Mouse (Mus musculus) layer of hippocampus, postnatal 25 days (tissue): ENCODE results near the gene Tln1. TPM values are rescaled to one million over a fixed set of nuclear protein-coding genes. Genes with fewer than 3 reads are reported as not detected.

Experiments used
- DNase-seq, 2 experiments: peaks; one replicate each; pipeline ENCODE4 v3.0.0; 2022; ENCODE audit warnings: mixed read lengths in 2 of 2, low spot score in 1 of 2; ENCODE audit errors: extremely low spot score in 1 of 2
- total RNA-seq, 2 experiments: library from RNA; stranded (reverse); gene quantifications; 2 replicates each; pipeline ENCODE4 v1.2.3; 2021

The Tln1 gene
- total RNA-seq, 2 experiments from 2014 or later = 40.9 to 47.3 TPM

DNA sequence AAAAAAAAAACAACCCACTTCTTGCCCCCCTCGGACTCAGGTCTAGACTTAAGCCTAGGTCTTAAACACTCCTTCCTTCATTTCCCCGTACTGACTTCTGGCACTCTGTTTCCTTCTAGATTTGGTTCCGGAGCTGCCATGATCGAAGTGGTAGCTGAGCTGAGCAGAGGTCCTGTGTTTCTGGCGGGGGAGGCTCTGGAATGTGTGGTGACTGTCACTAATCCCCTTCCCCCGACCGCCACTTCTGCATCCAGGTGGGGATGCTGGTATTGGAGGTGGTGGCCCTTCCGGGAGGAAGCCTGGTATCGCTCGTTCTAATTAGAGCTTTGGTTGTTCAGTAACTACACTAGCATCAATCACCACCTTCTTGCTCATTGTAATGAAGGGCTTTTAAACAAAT lies 16.8 kb upstream of the Tln1 start:
- DNase-seq = no peak

- peak; percentile 71 to 78 for DNase-seq
Observed at GRCm38 (mm10) chr4:43578376-43579204, 16.1 kb upstream of the Tln1 start, which contains the start of the genes Rgp1 and Gba2. Gene Rgp1, plus strand, starts transcription at chr4:43578715. Gene Gba2, minus strand, starts transcription at chr4:43578873.

GRCm38 (mm10) chr4:43577237-43577881 lies 14.9 kb upstream of the Tln1 start:
- no peak for DNase-seq

DNA sequence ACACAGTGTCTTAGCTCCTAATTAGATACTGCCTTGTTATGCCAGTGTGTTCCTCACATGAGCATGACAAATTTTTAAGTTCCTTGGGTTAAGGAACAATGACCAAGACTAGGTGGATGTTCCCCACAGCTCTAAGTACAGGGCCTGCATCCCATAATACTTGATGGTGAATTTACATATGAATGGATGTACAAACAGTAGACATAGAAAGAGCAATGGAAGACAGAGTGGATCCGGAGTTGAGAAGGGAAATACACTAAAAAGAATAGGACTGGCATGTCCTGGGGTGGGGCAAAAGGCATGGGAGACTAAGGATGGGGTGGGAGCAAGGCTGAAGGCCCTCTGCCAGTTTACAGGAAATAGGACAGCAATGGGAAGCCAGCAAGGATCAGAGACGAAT lies 12.9 kb upstream of the Tln1 start:
- DNase-seq = no peak

DNA sequence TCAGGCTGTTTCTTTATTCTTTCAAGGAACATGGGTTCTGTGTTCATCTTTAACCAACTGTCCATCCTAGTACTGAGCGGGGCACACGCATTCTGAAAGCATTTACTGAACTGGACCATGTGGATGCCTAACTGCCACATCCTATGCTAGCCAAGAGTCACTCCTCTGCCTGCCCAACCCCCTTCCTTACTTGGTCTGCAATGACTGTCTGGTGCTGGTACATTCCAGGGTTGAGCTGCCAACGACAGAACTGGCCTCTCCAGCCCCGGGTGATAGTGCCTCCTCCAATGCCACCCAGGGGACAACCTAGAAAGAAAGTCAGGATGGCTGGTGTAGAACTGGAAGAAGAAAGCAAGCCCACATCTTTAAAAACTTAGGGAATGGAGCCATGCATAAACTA lies 11.1 kb upstream of the Tln1 start:
- no peak for DNase-seq

DNA sequence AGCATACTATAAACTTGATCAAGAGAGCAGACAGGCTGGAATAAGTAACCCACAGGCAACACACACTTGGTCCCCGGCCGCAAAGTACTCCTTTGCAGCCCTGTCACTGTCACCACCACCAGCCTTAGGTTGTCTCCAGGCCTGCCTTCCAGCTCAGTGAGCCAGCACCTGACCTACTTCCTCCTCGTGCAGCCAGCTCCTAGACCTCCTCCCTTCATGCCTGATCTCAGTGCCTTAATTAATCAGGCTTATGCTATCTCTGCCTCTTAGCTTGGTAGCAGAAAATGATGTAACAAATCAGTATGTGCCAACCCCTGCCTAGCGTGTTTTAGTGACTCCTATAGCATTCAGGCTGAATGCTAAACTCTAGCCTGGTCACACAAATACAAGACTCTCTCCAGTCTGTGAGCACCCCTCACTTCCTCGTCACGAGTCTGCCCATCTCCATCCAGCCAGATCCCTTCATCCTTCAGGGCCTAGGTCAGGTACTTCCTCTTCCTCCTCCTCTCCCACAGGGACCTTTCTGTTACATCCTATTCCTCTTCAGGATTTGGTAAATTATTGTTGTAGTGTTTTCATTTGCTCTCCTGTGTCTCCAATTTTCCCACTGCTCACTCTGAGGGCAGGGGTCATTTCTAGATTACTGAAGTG lies 9.0 kb upstream of the Tln1 start:
- DNase-seq = no peak

DNA sequence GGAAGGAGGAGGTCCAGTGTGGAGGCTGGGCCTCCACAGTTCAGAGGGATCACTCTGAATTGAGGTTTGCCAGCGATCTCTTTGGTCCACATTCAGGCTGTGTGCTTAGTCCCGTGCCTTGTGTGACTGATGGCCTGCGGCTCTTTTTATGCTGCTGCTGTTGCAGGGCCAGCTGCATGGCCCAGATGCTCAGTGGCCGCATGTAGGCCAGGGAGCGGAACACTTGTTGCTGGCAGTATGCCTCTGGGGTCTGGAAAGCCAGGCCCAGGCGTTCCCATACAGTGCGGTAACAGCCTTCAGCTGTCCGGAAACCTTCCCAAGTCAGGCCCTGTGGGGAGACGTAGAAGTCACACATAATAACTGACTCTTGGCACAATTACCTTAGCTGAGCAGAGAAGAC lies 4.6 kb upstream of the Tln1 start:
- no peak for DNase-seq

GRCm38 (mm10) chr4:43564231-43564630 lies 1.7 kb upstream of the Tln1 start:
- DNase-seq = no peak

DNA sequence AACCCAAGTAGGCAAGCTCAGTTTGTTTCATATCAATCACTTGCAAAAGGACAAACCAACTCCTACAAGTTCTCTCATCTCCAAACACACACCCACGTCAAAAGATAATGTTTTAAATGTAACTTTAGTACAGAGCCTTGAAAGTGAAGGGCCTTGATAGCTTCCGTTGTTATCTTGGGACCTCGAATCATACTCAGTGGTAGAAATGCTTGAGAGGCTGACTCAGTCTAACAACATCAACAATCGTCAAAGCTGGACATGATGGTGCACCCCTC lies 1.0 kb upstream of the Tln1 start:
- DNase-seq = no peak

DNA sequence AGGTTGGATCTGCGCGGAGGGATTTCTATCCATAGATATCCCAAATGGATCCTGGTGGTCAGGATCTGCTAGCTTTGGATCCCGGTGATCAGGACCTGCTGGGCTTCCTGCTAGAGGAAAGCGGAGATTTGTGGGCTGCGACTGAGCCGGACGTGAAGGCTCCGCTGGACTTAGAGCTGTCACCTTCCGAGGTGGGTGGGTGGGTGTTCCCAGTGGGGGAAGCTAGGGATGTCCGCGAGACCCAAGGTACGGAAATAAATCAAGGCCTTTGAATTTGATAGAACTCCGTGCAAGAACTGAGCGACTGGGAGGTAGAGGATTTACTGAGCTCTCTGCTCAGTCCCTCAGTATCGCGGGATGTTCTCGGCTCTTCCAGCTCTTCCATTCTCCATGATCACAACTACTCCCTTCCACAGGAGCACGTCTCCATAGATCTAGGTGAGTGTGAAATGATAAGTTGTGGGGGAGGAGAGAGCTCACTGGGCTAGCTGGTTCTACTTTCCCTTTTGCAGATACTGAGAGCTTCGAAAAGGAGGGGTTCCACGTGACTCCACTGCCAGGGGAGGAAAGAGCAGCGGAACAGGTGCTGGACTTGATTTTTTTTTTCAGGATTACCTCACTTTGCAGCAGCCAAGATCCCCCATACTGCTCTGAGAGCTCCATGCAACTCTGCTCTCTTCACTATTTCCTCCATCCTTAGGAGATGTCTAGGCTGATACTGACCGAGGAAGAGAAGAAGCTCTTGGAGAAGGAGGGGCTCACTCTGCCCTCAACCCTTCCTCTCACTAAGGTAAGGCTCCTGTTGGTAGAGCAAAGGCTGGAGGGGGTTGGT lies 494 bp upstream of the Tln1 start:
- no peak for DNase-seq

GRCm38 (mm10) chr4:43561436-43561996 lies 975 bp downstream of the Tln1 start:
- peak in 1 of 2 experiments; percentile 24 for DNase-seq

GRCm38 (mm10) chr4:43560976-43561375 lies 1.5 kb downstream of the Tln1 start:
- DNase-seq = no peak

GRCm38 (mm10) chr4:43560243-43560611 lies 2.3 kb downstream of the Tln1 start:
- DNase-seq = no peak

GRCm38 (mm10) chr4:43559519-43560242 lies 2.8 kb downstream of the Tln1 start:
- no peak for DNase-seq

GRCm38 (mm10) chr4:43558631-43559356 lies 3.7 kb downstream of the Tln1 start:
- DNase-seq = no peak

GRCm38 (mm10) chr4:43558028-43558630 lies 4.4 kb downstream of the Tln1 start:
- DNase-seq = no peak

DNA sequence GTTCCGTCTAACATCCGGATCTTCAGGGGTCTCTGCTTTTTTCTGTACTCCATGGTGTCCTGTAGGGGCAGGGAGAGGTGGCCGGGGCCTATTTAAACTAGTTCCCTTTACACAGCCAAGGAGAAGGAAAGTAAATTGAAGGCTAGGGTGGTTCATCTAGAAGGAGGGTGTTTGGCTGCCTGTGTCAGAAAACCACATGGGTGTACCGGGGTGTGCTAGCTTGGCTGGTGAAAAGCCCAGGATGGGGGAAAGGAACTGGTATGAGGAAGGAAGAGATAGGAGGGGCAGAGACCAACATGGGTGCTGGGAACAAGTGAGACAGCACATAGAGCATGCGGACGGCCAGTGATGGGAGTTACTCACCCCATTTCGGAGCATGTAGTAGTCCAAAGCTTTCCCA lies 6.6 kb downstream of the Tln1 start:
- no peak for DNase-seq

DNA sequence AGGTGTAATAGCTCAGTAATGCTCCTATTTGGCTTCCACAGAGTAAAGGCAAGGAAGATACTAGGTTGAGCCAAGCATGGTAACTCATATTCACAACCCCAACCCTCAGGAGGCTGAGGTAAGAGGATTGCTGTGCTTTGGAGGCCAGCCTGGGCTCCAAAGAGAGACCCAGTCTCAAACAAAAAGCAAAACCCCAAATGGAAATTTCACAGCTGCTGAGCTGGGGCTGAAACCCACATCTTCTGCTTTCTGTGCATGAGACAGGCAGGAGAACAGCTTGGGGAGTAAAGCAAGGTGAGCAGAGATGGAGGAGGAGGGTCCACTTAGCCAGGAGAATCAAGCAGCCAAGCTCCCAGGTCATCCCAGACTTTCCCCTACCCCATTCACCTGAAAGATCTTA lies 8.6 kb downstream of the Tln1 start:
- DNase-seq = no peak

DNA sequence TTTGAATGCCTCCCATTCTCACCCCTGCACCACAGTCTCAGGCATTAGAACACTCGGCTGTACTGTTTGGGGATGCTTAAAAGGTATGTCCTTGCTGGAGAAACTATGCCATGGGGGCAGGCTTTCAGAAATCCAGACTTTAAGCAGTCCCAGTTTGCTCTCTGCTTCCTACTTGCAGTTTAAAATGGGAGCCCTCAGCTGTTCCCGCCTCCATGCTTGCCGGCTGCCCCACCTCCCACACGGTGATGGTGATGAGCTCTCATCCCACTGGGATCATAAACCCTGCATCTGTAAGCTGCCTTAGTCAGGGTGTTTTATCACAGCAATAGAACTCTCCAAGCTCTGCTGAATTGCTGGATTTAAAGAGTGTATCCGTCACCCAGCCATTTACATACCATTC lies 10.1 kb downstream of the Tln1 start:
- no peak for DNase-seq
